Mouse (Mus musculus) left cerebral cortex, postnatal 25 days (tissue): Measurements from ENCODE around the gene Olfr1463. TPM values are rescaled to one million over a fixed set of nuclear protein-coding genes. Genes with fewer than 3 reads are reported as not detected.

ENCODE experiments used
- DNase-seq, 2 experiments: peaks; one replicate each; pipeline ENCODE4 v3.0.0; 2022; ENCODE audit warnings: low spot score in 2 of 2, mixed read lengths in 1 of 2
- intact Hi-C: fragments of 180-260 bp; cut with DNase I; formaldehyde crosslinking; loops from one replicate; pipeline ENCODE4 v1.15.1; 2025
- total RNA-seq, 2 experiments: library from RNA; stranded (reverse); gene quantifications; 2 replicates each; pipeline ENCODE4 v1.2.3; 2021

Gene Olfr1463
- not detected for total RNA-seq

DNA sequence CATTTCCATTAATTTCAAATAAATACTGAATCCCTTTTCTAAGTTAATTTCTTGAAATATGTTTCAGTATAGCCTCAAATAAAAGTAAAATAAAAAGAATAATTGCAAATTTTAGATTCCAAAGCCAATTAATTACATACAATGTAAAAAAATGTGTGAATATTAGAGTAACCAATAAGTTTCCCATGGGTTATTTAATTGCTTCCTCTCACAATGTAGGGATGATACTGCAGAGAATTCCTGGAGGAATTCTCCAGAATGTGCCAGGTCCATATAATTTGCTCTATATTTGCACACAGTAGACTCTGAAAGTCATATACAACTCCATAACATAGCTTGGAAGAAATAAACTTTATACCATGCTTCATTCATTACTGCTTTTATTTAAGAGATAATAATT, at the start of gene Olfr1463:
TSS of gene Olfr1463 (plus strand) at position 301 of the 400 bp plus-strand sequence.
- intact Hi-C loops: no loop called here

DNA sequence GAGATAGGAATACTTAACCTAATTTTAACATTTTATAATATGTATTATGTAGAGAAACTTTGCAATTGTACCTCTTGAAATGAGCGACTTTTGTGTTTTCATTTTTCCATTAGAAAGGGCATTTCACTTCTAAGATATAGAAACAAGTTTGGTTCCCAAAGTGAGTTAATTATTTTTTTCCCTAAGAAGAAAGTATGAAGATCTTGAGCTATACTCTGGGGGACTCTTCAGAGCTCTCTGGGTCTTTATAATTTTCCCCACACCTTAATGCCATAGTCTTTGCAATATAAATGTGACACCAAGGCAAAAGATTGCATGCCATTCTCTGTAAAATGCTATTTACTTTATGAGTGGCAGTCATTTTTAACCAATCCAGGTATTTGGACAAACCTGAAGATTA, 45.7 kb upstream of the Olfr1463 start, which contains the start of gene Olfr1462:
TSS of gene Olfr1462 (plus strand) at position 301 of the 400 bp plus-strand sequence.
- no peak for DNase-seq
- intact Hi-C loops: no loop called here

More for the DNA sequence above, at the start of gene Olfr1463:
- no peak for DNase-seq

DNA sequence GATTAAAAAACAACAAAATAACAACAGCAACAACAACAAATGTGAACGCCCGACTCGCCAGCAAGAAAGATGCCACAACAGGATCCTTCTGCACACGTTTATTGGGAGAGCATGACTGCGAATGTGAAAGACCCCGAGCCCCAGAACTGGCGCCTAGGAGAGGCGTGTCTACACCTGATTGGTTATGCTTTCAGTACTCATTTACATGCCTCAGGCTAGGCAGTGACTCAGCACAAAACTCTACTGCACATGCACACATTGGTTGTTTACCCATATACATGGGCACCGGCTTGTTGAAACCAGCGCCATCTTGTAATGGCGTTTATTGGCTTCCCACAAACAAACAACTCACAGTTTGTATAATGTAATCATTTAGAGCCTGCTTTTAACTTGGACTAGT, 9.5 kb upstream of the Olfr1463 start:
- intact Hi-C loops: no loop called here
- DNase-seq: no peak

Other genes with a start within 250 kb of the Olfr1463 start
- not detected for gene Olfr1451, start 236.3 kb upstream of the Olfr1463 start, total RNA-seq
- not detected for gene Olfr1453, start 203.0 kb upstream of the Olfr1463 start, total RNA-seq
- gene Olfr1454, start 170.7 kb upstream of the Olfr1463 start, total RNA-seq: not detected
- not detected for gene Olfr1457, start 133.4 kb upstream of the Olfr1463 start, total RNA-seq
- gene Olfr1458, start 124.6 kb upstream of the Olfr1463 start, total RNA-seq: not detected
- gene Olfr1459, start 81.8 kb upstream of the Olfr1463 start, total RNA-seq: under 1 TPM; 0.05 to 0.21 TPM
- not detected for gene Olfr1461, start 68.3 kb upstream of the Olfr1463 start, total RNA-seq
- gene Olfr1462, start 45.6 kb upstream of the Olfr1463 start, total RNA-seq: not detected
- gene Olfr1465, start 84.2 kb downstream of the Olfr1463 start, total RNA-seq: not detected
- gene Olfr1466, start 107.5 kb downstream of the Olfr1463 start, total RNA-seq: not detected
- gene Olfr1467, start 130.9 kb downstream of the Olfr1463 start, total RNA-seq: not detected
- gene Olfr1469, start 176.5 kb downstream of the Olfr1463 start, total RNA-seq: not detected
- gene Olfr1471, start 212.1 kb downstream of the Olfr1463 start, total RNA-seq: not detected
- not detected for gene Olfr1472, start 224.8 kb downstream of the Olfr1463 start, total RNA-seq
- not detected for gene Olfr1474, start 238.2 kb downstream of the Olfr1463 start, total RNA-seq
- gene Olfr1475, start 248.9 kb downstream of the Olfr1463 start, total RNA-seq: not detected